Mouse (Mus musculus) embryonic facial prominence, embryonic 12.5 days (tissue): ENCODE measurements around the gene Gm10409. TPM values are rescaled to one million over a fixed set of nuclear protein-coding genes. Genes with fewer than 3 reads are reported as not detected.
"Not testable (repeated sequence)": the region's sequence is repeated elsewhere in the genome, so short reads cannot be mapped to it uniquely, and the experiment has no call there.

Source experiments
- ATAC-seq: fragments of 200-750 bp; cut with Nextera tagmentation; 2 replicates; pipeline ENCODE4 v1.8.0; 2017; ENCODE audit not compliant: insufficient number of reproducible peaks, insufficient read depth, low FRiP score, low TSS enrichment
- H3K27ac ChIP-seq: fragments of 300-500 bp; sonication (generic); 2 replicates; pipeline ENCODE4 v1.5.1; 2016; ENCODE audit warnings: mild to moderate bottlenecking
- H3K27me3 ChIP-seq: fragments of 300-500 bp; sonication (generic); 2 replicates; pipeline ENCODE4 v1.6.1; 2016; ENCODE audit warnings: mild to moderate bottlenecking, moderate library complexity
- H3K36me3 ChIP-seq: fragments of 300-500 bp; sonication (generic); 2 replicates; pipeline ENCODE4 v1.6.1; 2016; ENCODE audit warnings: mild to moderate bottlenecking
- H3K4me1 ChIP-seq: fragments of 300-500 bp; sonication (generic); 2 replicates; pipeline ENCODE4 v1.6.1; 2016
- H3K4me2 ChIP-seq: fragments of 300-500 bp; sonication (generic); replicated peaks from 2 replicates; pipeline ENCODE4 v1.6.1; 2016; ENCODE audit warnings: mild to moderate bottlenecking, moderate library complexity
- H3K4me3 ChIP-seq: fragments of 300-500 bp; sonication (generic); 2 replicates; pipeline ENCODE4 v1.5.1; 2016; ENCODE audit warnings: mild to moderate bottlenecking
- H3K9ac ChIP-seq: fragments of 300-500 bp; sonication (generic); 2 replicates; pipeline ENCODE4 v1.6.1; 2016; ENCODE audit warnings: mild to moderate bottlenecking, moderate library complexity
- H3K9me3 ChIP-seq: fragments of 300-500 bp; sonication (generic); 2 replicates; pipeline ENCODE4 v1.6.1; 2016; ENCODE audit warnings: mild to moderate bottlenecking, moderate library complexity
- WGBS: fragments of 180-500 bp; shearing (Covaris S2); methylation state at CpG from one replicate; pipeline ENCODE4 v1.1.7; 2016; 5-methylcytosine and 5-hydroxymethylcytosine counted together
- polyA plus RNA-seq: library from polyadenylated mRNA; unstranded; fragments of >200 nt; fragmentation: Nextera tagmentation; extraction: Ambion mirVana; gene quantifications from 2 replicates; pipeline ENCODE4 v1.2.1, GENCODE M21; 2016

The Gm10409 gene
- polyA plus RNA-seq, result 2.0 and 2.3 TPM in 2 replicates

DNA sequence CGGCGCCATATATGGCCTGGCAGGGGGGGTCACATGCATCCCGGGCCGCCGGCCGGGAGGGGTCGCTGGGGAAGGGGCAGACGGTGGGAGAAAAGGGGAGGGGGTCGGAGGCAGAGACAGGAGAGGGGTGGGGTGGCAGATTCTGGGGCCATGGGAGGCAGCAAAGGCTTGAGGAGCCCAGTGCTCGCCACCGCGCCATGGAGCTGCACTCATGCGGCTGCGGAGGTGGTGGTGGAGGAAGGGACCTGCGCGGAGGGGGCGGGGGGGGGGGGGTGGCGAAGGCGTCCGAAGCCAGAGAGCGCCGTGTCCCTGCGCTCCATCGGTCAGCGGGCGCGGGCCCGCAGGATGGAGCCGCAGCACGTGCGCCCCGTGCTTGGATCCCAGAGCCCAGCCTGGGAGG is at the start of gene Gm10409:
TSS of gene Gm10409 (plus strand) at position 301 of the 400 bp plus-strand sequence.
- ATAC-seq, H3K4me3 ChIP-seq, H3K4me1 ChIP-seq, H3K4me2 ChIP-seq, H3K27ac ChIP-seq, H3K9me3 ChIP-seq, H3K36me3 ChIP-seq, H3K27me3 ChIP-seq, H3K9ac ChIP-seq: not testable (repeated sequence)
- no CpG with 5 or more reads among the region's 32 CpGs for WGBS

DNA sequence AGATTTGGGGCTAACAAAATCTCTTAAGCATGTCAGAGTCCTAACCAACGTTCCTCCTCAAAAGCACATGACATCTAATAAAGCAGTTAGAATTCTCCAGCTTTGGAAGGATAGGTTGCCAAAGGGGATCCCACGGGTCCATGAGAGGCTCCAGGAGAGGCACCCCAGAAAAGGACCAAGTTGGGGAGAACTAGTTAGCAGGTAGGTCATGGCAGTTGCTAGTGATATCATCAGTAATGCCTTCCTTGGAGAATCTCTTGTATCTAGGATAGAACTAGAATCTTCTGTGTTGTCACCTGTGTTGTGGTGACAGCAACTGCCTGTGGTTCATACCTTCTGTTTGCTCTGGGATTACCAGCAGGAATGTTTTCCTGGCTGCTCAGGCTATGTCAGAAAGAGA is 17.6 kb upstream of the Gm10409 start, which contains the start of gene Gm10413:
TSS of gene Gm10413 (plus strand) at position 301 of the 400 bp plus-strand sequence.
- H3K27ac ChIP-seq, H3K9me3 ChIP-seq, H3K27me3 ChIP-seq, H3K36me3 ChIP-seq, H3K4me1 ChIP-seq, H3K4me2 ChIP-seq, ATAC-seq, H3K4me3 ChIP-seq, H3K9ac ChIP-seq: not testable (repeated sequence)
- WGBS, result no CpG with 5 or more reads among the region's 2 CpGs

DNA sequence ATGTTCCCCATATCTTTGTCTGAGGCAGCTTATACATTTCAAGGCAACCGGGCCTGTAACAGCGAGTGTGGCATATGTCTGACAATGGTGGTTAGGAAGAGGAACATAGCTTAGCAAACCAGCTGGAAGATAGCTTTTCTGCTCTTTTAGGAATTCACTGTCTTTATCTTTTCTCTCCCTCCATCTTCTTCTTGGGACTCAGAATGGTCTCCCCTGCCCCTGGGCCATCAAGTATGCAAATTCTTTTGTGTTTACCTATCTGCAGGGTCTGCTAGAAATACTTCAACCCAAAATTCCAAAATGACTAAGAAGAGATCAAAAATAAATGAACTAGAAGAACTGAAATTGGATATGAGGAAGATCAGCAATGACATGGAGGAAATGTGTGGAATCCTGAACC is 15.4 kb downstream of the Gm10409 start, which contains the start of gene Gm3005:
TSS of gene Gm3005 (plus strand) at position 301 of the 400 bp plus-strand sequence.
- not testable (repeated sequence) for H3K4me3 ChIP-seq, H3K4me1 ChIP-seq, H3K27me3 ChIP-seq, H3K36me3 ChIP-seq, H3K4me2 ChIP-seq, ATAC-seq, H3K9ac ChIP-seq, H3K9me3 ChIP-seq, H3K27ac ChIP-seq
- WGBS, result no CpG with 5 or more reads among the region's 2 CpGs

DNA sequence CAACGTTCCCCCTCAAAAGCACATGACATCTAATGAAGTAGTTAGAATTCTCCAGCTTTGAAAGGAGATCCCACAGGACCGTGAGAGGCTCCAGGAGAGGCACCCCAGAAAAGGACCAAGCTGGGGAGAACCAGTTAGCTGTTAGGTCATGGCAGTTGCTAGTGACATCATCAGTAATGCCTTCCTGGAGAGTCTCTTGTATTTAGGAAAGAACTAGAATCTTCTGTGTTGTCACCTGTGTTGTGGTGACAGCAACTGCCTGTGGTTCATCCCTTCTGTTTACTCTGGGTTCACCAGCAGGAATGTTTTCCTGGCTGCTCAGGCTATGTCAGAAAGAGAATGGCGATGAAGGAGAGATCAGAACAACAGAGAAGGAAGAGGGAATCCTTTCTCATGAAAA is 36.7 kb downstream of the Gm10409 start, which contains the start of gene Gm10408:
TSS of gene Gm10408 (plus strand) at position 301 of the 400 bp plus-strand sequence.
- not testable (repeated sequence) for H3K4me3 ChIP-seq, H3K27ac ChIP-seq, H3K9me3 ChIP-seq, H3K36me3 ChIP-seq, H3K27me3 ChIP-seq, H3K9ac ChIP-seq, H3K4me1 ChIP-seq, H3K4me2 ChIP-seq, ATAC-seq
- no CpG with 5 or more reads among the region's 3 CpGs for WGBS

Other genes starting within 250 kb of the Gm10409 start
- not detected in 2 replicates for gene Gm5795, start 224.4 kb upstream of the Gm10409 start, polyA plus RNA-seq
- 8.3 and 9.7 TPM in 2 replicates for gene D830030K20Rik, start 204.1 kb upstream of the Gm10409 start, polyA plus RNA-seq
- gene Gm2956, start 80.0 kb upstream of the Gm10409 start, polyA plus RNA-seq, result not detected in 2 replicates
- not detected in 2 replicates for gene Gm10413, start 17.5 kb upstream of the Gm10409 start, polyA plus RNA-seq
- gene Gm3005, start 15.5 kb downstream of the Gm10409 start, polyA plus RNA-seq, result 2.8 TPM in 2 replicates
- not detected in 2 replicates for gene Gm10408, start 36.8 kb downstream of the Gm10409 start, polyA plus RNA-seq
- not detected in 2 replicates for gene Gm3012, start 221.9 kb downstream of the Gm10409 start, polyA plus RNA-seq
- 2.0 and 2.3 TPM in 2 replicates for gene Gm3020, start 239.4 kb downstream of the Gm10409 start, polyA plus RNA-seq